Mouse (Mus musculus): ENCODE measurements at regions not wholly inside any gene's neighbourhood (a gene's known extent, or its start where the extent isn't known, plus 50 kb on each side); places are given as distances from the start of the nearest gene placed in this dataset.

GRCm38 (mm10) chr13:39250096-39250495, 289.4 kb upstream of the Slc35b3 start:
- Histone ChIP-seq H3K27me3 (ENCODE audit: insufficient read depth, poor library complexity, severe bottlenecking) (no peaks in the 10 kb centered on the region), H3K36me3 (no peaks in the 10 kb centered on the region), H3K4me1 (no peaks in the 10 kb centered on the region), H3K9me3 (no peaks in the 10 kb centered on the region), H3K27ac (no peak overlapping the region), H3K4me3 (no peak overlapping the region)
- no peak for DNase-seq (ENCODE audit: low spot score)
- WGBS = 81% methylated on average over 4 of the region's 4 CpGs

GRCm38 (mm10) chr13:39226829-39227228, 266.2 kb upstream of the Slc35b3 start:
- H3K27me3 ChIP-seq (ENCODE audit: insufficient read depth, poor library complexity, severe bottlenecking) = no peaks in the 10 kb centered on the region
- WGBS = 66% methylated on average over 4 of the region's 4 CpGs
- H3K4me1 ChIP-seq = no peaks in the 10 kb centered on the region
- no peak overlapping the region for H3K4me3 ChIP-seq
- H3K27ac ChIP-seq = no peak overlapping the region
- DNase-seq (ENCODE audit: low spot score) = no peak
- no peaks in the 10 kb centered on the region for H3K36me3 ChIP-seq
- H3K9me3 ChIP-seq = no peaks in the 10 kb centered on the region

- WGBS = 83% methylated on average over 6 of the region's 6 CpGs
- Histone ChIP-seq H3K27me3 (ENCODE audit: insufficient read depth, poor library complexity, severe bottlenecking) (no peaks in the 10 kb centered on the region), H3K4me1 (no peaks in the 10 kb centered on the region), H3K27ac (no peak overlapping the region), H3K36me3 (no peaks in the 10 kb centered on the region), H3K4me3 (no peak overlapping the region), H3K9me3 (no peaks in the 10 kb centered on the region)
- no peak for DNase-seq (ENCODE audit: low spot score)
These were observed 265.0 kb upstream of the Slc35b3 start for GRCm38 (mm10) chr13:39225651-39226050.

- Histone ChIP-seq H3K4me1 (no peaks in the 10 kb centered on the region), H3K27me3 (ENCODE audit: insufficient read depth, poor library complexity, severe bottlenecking) (no peaks in the 10 kb centered on the region), H3K4me3 (no peak overlapping the region), H3K27ac (no peak overlapping the region), H3K36me3 (no peaks in the 10 kb centered on the region), H3K9me3 (no peaks in the 10 kb centered on the region)
- WGBS = 88% methylated on average over 8 of the region's 8 CpGs
- DNase-seq (ENCODE audit: low spot score) = no peak
These were observed 250.4 kb upstream of the Slc35b3 start for GRCm38 (mm10) chr13:39211076-39211475.

GRCm38 (mm10) chr13:39183715-39184179, 223.1 kb upstream of the Slc35b3 start:
- H3K27ac ChIP-seq = no peak overlapping the region
- no peaks in the 10 kb centered on the region for H3K9me3 ChIP-seq
- no peak overlapping the region for H3K4me3 ChIP-seq
- no peaks in the 10 kb centered on the region for H3K27me3 ChIP-seq (ENCODE audit: insufficient read depth, poor library complexity, severe bottlenecking)
- H3K4me1 ChIP-seq = no peaks in the 10 kb centered on the region
- no peak for DNase-seq (ENCODE audit: low spot score)
- WGBS = 42% methylated on average over 2 of the region's 2 CpGs
- no peaks in the 10 kb centered on the region for H3K36me3 ChIP-seq

- no peaks in the 10 kb centered on the region for H3K9me3 ChIP-seq
- no peaks in the 10 kb centered on the region for H3K27me3 ChIP-seq (ENCODE audit: insufficient read depth, poor library complexity, severe bottlenecking)
- no peak overlapping the region for H3K27ac ChIP-seq
- no peaks in the 10 kb centered on the region for H3K4me1 ChIP-seq
- no peak for DNase-seq (ENCODE audit: low spot score)
- WGBS = 47% methylated on average over 2 of the region's 2 CpGs
- H3K36me3 ChIP-seq = no peaks in the 10 kb centered on the region
- H3K4me3 ChIP-seq = no peak overlapping the region
These were observed 201.3 kb upstream of the Slc35b3 start for GRCm38 (mm10) chr13:39161980-39162379.

- Histone ChIP-seq H3K9me3 (no peaks in the 10 kb centered on the region), H3K27ac (no peak overlapping the region), H3K27me3 (ENCODE audit: insufficient read depth, poor library complexity, severe bottlenecking) (no peaks in the 10 kb centered on the region), H3K36me3 (no peaks in the 10 kb centered on the region), H3K4me3 (no peak overlapping the region), H3K4me1 (peaks cover 4% of the 10 kb centered on the region; the same call in 1 of the 2 replicates)
- 59% methylated on average over 1 of the region's 1 CpGs for WGBS
- no peak for DNase-seq (ENCODE audit: low spot score)
These were observed 167.3 kb upstream of the Slc35b3 start for GRCm38 (mm10) chr13:39127942-39128341.

- H3K4me1 ChIP-seq = no peaks in the 10 kb centered on the region
- no peak overlapping the region for H3K27ac ChIP-seq
- DNase-seq (ENCODE audit: low spot score) = no peak
- no peaks in the 10 kb centered on the region for H3K9me3 ChIP-seq
- no peaks in the 10 kb centered on the region for H3K36me3 ChIP-seq
- no peaks in the 10 kb centered on the region for H3K27me3 ChIP-seq (ENCODE audit: insufficient read depth, poor library complexity, severe bottlenecking)
- H3K4me3 ChIP-seq = no peak overlapping the region
- WGBS = 89% methylated on average over 2 of the region's 2 CpGs
These were observed 131.4 kb upstream of the Slc35b3 start for GRCm38 (mm10) chr13:39092058-39092457.

GRCm38 (mm10) chr13:39084544-39084943, 123.9 kb upstream of the Slc35b3 start:
- no peaks in the 10 kb centered on the region for H3K4me1 ChIP-seq
- DNase-seq (ENCODE audit: low spot score) = no peak
- H3K36me3 ChIP-seq = no peaks in the 10 kb centered on the region
- no peaks in the 10 kb centered on the region for H3K9me3 ChIP-seq
- WGBS = 85% methylated on average over 5 of the region's 5 CpGs
- no peak overlapping the region for H3K27ac ChIP-seq
- no peak overlapping the region for H3K4me3 ChIP-seq
- H3K27me3 ChIP-seq (ENCODE audit: insufficient read depth, poor library complexity, severe bottlenecking) = no peaks in the 10 kb centered on the region

- WGBS = 81% methylated on average over 2 of the region's 2 CpGs
- no peak overlapping the region for H3K27ac ChIP-seq
- no peaks in the 10 kb centered on the region for H3K36me3 ChIP-seq
- no peaks in the 10 kb centered on the region for H3K27me3 ChIP-seq (ENCODE audit: insufficient read depth, poor library complexity, severe bottlenecking)
- H3K4me1 ChIP-seq = no peaks in the 10 kb centered on the region
- DNase-seq (ENCODE audit: low spot score) = no peak
- no peaks in the 10 kb centered on the region for H3K9me3 ChIP-seq
- no peak overlapping the region for H3K4me3 ChIP-seq
These were observed 113.5 kb upstream of the Slc35b3 start for GRCm38 (mm10) chr13:39074211-39074610.

- H3K27ac ChIP-seq = no peak overlapping the region
- H3K27me3 ChIP-seq (ENCODE audit: insufficient read depth, poor library complexity, severe bottlenecking) = no peaks in the 10 kb centered on the region
- no peak overlapping the region for H3K4me3 ChIP-seq
- H3K9me3 ChIP-seq = no peaks in the 10 kb centered on the region
- H3K4me1 ChIP-seq = no peaks in the 10 kb centered on the region
- no peaks in the 10 kb centered on the region for H3K36me3 ChIP-seq
- WGBS = 81% methylated on average over 3 of the region's 3 CpGs
- DNase-seq (ENCODE audit: low spot score) = no peak
These were observed 71.6 kb upstream of the Slc35b3 start for GRCm38 (mm10) chr13:39032263-39032662.

GRCm38 (mm10) chr13:39020168-39020567, 59.5 kb upstream of the Slc35b3 start:
- DNase-seq (ENCODE audit: low spot score) = no peak
- H3K9me3 ChIP-seq = no peaks in the 10 kb centered on the region
- 61% methylated on average over 13 of the region's 13 CpGs for WGBS
- H3K4me3 ChIP-seq = no peak overlapping the region
- H3K27ac ChIP-seq = no peak overlapping the region
- no peaks in the 10 kb centered on the region for H3K36me3 ChIP-seq
- H3K4me1 ChIP-seq = 0 out of 2 replicates have a peak, but pooled peaks cover 4% of the 10 kb centered on the region
- H3K27me3 ChIP-seq (ENCODE audit: insufficient read depth, poor library complexity, severe bottlenecking) = no peaks in the 10 kb centered on the region

- Histone ChIP-seq H3K9me3 (no peaks in the 10 kb centered on the region), H3K4me3 (peak overlapping the region; percentile 40), H3K27me3 (ENCODE audit: insufficient read depth, poor library complexity, severe bottlenecking) (no peaks in the 10 kb centered on the region), H3K4me1 (peaks cover 10% of the 10 kb centered on the region; the same call in 1 of the 2 replicates), H3K36me3 (no peaks in the 10 kb centered on the region), H3K27ac (peak overlapping the region; percentile 79)
- DNase-seq (ENCODE audit: low spot score) = peak; percentile 86
- 3% methylated on average over 8 of the region's 8 CpGs for WGBS
These were observed 51.0 kb upstream of the Slc35b3 start for GRCm38 (mm10) chr13:39011696-39012095.

Data from heart, embryonic 10.5 days (tissue).